Mouse (Mus musculus): ENCODE data around the gene Syt12.
"Not testable (repeated sequence)": the region's sequence is repeated elsewhere in the genome, so short reads cannot be mapped to it uniquely, and the experiment has no call there.

The Syt12 gene

DNA sequence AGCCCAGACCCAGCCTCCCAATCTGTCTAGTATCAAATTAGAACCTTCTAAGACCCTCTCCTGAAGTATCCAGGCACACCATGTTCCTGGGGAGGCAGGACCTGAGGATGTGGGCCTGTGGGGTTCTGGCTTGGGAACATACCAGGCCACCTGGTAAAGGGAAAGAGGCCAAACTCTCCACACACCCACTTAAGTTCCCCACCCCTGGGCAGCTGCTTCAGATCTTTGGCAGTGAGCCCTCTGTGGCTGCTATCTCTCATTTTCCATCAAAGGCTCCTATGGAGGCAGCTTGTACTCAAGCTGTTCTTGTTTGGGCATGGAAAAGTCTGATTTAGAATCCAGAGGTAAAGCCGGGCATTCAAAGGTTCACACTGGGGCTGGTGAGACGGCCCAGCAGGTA lies 10.6 kb upstream of the Syt12 start:
- no peak for DNase-seq (ENCODE audit: low spot score)

DNA sequence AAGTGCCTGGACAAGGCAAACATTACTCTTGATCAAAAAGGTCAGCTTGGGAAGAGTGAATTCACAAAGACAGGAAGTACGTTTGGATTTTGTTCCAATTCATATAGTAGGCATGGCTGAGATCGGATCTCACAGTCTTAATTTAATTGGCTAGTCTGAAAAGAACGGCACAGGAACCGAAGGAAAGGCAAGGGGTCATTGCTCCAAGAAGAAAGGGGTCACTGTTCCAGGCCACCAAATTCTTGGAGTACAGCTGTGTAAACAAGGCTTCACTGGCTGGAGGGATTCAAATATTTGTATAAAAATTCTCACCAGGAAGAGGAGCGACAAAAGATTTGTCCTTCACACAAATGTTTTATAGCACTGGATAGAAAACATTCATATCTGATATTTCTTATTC lies 7.8 kb upstream of the Syt12 start:
- DNase-seq (ENCODE audit: low spot score), result no peak

DNA sequence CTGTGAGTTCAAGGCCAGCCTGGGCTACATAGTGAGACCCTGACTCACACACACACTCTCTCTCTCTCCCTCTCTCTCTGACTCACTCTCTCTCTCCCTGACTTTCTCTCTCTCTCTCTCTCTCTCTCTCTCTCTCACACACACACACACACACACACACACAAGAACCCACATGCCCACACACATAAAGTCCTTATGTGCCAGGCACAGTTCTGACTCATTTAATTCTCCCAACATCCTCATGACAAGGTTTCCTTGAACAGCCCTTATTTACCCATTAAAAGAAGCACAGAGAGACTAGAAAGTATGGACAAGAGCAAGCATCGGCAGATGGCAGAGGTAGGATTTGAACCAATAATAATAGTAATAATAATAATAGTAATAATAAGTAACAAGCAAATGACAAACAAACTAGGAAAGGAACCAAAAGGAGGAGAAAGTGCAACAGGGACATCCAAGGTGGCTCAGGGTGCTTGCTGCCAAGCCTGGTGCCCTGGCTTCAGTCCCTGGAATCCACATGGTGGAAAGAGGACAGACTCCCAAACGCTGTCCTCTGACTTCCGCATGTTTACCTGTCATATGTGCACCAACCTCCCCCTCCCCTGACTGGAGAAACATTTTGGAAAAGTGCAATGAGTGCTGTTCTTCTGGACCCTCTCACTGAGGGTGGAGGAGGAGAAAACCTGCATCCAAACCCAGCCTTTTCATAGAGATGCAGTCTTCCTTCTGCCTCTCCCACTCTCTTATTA lies 5.0 kb upstream of the Syt12 start:
- no peak for DNase-seq (ENCODE audit: low spot score)

DNA sequence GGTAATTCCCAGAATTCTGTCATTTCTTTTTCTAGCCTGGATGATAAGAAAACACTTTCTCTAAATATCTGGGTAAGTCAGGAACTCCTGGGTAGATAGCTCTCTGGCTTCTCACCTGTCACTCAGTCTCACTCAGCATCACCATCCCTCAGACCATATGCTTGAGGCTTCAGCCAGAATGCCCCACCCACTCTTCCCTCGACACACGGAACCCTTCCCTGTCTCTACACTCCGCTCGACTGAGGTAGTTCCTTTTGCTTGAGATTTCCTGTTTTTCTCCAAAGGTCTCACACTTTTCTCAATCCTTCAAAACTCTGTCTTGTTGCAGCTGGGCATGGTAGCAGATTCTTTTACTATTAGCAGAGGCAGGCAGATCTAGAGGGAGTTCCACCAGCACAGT lies 4.1 kb upstream of the Syt12 start:
- DNase-seq (ENCODE audit: low spot score), result no peak

DNA sequence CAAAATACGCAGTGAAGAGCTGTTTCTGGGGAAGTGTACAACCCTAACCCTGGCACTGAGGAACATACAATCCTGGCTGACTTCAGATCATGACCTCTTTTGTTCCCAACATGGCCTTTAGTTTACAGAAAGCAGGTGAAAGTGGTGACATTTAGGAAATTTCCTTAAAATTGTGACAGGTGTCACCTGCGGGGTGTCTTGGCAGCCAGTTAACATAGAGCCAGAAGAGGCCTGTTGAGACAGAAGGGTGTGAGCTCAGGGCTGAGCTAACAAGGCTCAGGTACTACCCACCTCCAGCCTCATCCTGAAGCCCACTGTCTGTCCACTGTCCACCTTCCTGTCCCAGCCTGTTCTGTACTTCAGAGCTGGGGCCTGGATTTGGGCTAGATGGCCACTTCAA lies 2.8 kb upstream of the Syt12 start:
- DNase-seq (ENCODE audit: low spot score), result no peak

DNA sequence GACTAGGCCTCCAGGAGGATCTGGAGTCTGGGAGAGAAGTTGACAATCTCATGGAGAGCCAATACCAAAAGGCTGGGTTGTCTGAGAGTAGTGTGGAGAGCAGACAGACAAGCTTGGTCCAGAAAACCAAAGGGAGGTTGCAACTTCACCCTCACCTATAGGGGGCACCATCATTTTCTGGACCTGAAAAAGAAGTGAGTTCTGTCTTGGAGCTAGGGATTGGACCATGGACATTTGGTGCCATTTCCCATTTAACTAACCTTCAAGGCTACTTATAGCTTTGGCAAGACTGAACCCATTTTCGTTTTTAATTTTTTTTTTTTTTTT lies 906 bp upstream of the Syt12 start:
- DNase-seq (ENCODE audit: low spot score), result no peak

DNA sequence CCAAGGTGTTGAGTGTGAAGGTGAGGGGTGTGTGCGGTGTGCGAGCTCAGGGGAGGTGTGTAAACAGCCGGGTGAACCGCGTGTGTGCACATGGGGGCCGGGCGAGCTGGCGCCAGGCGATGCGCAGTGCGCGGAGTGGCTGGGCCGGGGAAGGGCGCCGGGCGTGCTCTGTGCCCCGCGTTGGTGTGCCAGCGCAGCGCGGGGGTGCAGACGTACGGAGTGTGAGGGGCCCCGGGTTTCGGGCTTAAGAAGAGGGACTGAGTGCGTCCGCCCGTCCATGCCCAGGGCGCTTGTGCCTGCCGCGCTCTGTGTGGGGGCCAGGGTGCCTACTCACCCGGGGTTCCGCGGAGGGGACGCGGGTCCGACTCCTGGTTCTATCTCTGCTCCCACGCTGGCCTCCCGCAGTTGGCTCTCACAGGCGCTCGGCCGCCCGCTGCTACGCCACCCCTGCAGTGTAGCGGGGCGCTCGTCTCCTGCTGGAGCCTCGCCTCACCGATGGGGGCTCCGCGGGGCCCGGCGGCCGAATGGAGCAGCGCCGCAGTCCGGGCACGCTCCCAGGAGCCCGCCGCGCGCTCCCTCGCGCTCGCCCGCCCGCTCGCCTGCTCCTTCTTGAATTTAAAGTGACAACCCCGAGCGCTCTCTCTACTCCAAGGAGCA lies 518 bp downstream of the Syt12 start:
- no peak for DNase-seq (ENCODE audit: low spot score)

DNA sequence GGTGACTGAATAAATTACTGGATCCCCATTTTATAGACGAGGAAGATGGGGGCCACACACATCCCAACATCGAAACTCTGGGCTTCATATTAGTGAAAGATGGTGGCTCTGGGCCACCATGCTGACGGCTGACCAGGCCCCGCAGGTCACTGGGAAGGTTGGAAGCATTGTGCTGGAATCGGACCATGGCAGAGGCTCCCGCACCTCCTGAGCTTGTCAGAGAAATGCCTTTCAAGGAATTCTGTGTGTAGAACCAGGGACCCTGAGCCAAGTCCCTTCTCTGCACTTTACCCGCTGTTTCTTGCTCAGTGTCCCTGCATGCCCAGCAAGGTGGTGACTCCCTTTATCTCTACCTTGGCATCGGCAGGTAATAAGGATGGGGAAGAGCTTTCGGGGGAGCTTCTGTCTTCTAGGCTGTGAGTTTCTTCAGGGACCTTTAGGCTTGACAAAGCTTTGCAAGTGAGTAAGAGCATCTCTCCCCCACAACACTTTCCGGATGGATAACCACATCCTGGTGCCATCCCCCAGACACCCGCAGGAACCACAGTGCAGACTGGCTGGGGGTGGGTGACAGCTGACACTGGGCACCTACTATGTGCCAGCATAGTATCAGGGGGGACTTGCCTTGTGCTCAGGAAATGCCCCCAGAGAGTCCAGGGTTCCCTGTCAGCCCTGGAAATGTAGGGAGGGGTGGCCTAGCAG lies 1.9 kb downstream of the Syt12 start:
- no peak for DNase-seq (ENCODE audit: low spot score)

DNA sequence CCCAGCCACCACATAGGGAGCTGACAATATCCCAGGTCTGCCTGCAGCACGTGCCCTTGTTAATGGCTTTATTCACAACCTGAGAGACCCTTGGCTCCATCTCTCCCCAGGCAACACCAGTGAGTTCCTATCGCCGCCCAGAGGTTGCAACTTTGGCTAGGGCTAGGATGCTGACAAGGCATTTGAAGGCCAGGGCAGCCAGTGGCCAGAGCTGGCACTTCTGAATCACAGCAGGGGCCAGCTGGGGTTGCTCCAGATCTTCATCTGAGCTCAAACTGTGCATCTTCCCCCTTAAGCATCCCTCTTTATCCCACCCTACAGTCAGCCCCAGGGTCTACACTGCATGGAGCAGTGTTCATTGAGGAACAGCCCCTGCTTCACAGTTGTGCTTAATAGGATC lies 2.5 kb downstream of the Syt12 start:
- DNase-seq (ENCODE audit: low spot score), result no peak

DNA sequence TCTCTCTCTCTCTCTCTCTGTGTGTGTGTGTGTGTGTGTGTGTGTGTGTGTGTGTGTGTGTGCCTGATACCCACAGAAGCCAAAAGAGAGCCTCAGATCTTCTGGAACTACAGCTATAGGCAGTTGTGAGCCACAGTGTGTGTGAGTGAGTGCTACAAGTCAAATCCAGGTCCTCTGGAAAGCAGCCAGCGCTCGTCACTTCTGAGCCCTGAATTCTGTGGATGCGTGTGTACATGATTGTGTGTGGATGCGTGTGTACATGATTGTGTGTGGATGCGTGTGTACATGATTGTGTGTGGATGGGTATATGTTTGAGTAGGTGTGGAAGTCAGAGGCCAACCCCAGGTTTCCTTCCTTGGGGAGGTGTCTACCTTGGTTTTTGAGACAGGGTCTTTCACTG lies 3.7 kb downstream of the Syt12 start:
- no peak for DNase-seq (ENCODE audit: low spot score)

DNA sequence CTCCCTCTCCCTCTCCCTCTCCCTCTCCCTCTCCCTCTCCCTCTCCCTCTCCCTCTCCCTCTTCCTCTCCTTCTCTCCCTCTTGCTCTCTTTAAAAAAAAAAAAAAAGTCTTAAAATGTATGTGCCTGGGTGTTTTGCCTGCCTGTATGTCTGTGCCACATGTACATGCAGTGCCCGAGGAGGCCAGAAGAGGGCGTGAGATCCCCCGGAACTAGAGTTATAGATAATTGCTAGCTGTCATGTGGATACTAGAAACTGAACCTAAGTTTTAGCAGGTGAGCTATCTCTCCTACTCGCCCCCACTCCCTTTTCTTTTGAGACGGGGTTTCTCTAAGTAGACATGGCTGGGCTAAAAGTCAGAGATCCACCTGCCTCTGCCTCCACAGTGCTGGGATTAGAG lies 8.9 kb downstream of the Syt12 start:
- no peak for DNase-seq (ENCODE audit: low spot score)

DNA sequence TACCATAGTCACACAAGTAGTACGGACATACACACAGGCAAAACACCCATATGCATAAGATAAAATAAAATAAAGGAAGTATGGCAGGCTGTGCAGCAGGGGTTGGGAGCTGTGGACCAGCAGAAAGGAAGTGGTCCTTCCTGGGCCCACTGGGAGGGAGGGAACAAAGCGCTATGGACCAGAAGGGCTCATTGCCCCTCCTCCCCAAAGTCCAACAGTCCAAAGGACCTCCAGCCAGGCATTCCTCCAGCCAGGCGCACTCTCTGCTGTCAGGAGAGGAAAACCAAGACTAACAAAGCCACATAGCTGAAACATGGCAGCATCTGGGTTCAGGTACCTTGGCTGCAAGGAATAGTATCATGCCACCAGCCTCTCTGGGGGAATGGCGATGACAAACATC lies 12.6 kb downstream of the Syt12 start:
- DNase-seq (ENCODE audit: low spot score), result no peak

DNA sequence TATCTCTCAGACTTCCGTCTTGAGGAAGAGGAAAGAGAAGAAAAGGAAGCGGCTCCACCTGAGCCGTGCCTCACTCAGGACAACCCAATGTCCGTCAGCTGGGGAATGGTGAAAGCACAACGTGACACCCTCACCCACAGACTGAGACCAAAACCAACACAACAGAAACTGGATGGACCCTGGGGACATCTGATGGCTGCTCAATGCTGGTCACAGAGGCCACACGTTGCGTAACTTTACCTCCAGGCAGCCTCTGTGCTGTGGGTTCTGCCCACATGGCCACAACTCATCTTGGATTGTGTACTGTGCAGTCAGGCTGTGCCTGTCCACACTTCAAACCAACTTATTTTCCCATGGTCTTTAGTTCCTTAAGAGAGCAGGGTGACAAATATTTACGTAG lies 15.3 kb downstream of the Syt12 start:
- DNase-seq (ENCODE audit: low spot score), result no peak

DNA sequence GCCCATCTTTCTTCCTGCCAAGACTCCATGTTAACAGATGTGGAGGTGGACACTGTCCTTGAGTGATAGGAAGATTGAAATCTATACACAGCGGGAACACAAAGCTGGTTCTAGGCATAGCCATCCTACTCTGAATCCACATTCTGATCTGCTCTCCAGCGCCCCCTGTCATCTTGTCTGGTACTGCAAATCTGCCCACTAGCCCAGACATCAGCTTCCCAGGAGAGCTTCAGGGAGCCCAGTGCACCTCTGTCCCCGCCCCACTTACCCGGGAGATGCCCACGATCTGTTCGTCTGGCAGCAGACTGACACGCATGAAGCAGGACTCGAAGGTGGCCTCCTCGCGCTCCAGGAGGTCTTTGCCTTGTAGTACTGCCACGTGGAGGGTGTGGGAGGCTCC lies 21.0 kb downstream of the Syt12 start:
- DNase-seq (ENCODE audit: low spot score), result peak; percentile 64

DNA sequence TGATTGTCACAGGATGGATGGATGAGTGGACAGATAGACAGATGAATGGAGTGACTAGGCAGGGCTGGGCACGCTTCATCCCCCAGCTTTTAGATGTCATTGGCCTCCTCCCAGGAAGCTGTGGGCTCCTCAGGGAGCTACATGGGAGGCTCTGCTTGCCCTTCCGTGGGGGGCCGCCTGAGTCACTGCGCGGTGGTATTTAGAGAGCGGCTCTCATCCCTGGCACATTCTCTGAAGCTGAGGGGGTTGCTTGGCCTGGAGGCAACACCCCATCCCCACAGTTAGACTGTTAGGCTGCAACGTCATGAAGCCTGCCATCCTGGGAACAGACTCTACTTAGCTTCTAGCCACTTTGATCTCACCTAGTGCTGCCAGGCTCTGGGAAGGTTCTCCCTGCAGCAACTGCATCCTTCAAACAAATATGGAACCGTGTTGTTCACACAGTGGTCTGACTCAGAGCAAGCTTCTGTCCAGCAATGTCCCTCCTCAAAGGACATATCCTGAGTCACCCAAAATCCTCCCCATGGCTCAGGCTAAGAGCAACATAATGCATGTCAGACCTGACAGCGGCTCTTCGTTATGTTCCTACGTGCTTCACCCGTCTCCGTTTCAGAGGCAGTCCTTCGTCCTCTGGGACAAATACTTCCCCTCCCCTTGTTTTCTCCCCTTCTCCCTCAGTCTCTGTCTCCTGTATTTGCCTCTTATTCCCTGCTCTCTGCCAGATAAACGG lies 22.0 kb downstream of the Syt12 start:
- no peak for DNase-seq (ENCODE audit: low spot score)

DNA sequence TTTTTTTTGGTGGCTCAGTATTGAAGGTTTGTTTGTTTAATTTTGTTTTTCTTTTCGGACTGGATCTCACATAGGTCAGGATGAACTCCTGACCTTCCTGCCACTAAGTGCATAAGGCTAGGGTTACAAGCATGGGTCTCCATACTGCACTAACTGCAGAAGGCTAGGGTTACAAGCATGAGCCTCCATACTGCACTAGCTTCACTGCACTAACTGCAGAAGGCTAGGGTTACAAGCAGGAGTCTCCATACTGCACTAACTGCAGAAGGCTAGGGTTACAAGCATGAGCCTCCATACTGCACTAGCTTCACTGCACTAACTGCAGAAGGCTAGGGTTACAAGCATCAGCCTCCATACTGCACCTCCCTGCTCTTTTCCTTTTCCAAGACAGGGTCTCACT lies 23.2 kb downstream of the Syt12 start:
- not testable (repeated sequence) for DNase-seq (ENCODE audit: low spot score)

DNA sequence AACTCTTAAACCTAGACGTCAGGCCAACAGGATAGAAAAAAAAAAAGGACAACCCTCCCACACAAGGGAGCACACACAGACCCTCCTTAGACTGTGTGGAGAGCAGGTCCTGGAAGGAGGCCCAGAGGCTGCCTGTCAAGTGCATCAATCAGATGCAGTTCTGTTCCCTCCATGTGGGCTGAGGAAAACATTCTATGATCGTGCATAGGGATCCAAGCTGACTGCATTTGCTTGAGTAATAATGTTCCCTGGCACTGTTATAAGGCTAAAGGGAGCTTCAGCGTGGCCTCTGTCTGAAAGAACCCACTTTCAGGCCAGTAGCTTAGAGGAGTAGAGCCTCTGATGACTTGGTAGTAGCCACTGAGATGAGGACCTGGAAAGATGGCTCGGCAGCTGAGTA lies 24.7 kb downstream of the Syt12 start:
- no peak for DNase-seq (ENCODE audit: low spot score)

DNA sequence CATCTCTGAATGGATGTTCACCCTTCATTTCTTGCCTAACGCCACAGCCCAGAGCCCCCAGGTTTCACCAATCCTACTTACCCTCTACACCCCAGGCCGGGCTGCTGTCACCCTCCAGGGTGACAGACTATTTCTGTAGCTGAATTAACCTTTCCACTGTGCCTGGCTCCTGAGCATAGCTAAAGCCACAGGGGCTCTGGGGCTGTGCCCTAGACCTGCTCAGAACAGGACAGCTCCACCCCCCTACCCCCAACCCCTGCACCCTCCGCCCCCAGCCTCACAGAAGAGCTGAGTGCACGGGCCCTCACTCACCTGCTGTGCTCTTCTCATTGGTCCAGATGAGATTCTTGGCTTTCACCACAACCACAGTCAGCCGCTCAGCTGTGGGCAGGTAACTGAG lies 25.3 kb downstream of the Syt12 start:
- no peak for DNase-seq (ENCODE audit: low spot score)

DNA sequence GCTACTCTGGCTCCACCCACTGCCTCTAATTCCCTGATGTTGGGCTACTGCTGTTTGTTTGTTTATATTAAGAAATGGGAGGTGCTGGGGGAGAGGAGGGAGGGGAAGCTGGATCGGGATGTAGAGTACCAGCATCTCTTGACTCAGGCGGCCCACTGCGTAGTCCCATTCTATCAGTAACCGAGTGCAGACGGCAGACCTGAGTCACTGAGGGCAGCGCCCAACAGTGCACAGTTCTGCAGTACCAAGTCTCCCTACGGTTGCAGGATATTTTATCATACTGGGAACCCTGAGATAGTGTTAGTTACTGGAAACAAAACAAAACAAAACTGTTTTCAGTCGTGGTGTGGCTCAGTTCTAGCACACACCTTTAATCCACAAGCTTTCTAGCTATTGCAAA lies 26.1 kb downstream of the Syt12 start:
- DNase-seq (ENCODE audit: low spot score), result no peak

DNA sequence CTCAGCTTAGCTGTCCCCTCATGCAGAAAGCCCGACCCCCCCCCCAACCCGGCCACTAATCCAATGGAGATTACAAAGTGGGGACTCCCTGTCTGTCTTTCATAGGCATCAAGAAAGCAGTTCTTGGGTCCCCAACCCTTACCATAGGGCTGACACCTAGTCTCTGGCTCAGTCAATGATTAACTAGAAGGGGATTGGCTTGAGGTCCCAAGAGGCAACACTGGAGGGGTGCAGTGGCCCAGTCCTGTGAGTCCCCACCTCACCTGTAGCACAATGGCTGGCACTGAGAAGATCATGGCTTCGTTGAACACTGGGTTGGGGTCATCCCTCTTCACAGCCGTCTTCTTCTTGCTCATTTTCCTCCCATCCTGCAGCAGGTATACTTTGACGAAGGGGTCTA lies 26.6 kb downstream of the Syt12 start:
- no peak for DNase-seq (ENCODE audit: low spot score)

DNA sequence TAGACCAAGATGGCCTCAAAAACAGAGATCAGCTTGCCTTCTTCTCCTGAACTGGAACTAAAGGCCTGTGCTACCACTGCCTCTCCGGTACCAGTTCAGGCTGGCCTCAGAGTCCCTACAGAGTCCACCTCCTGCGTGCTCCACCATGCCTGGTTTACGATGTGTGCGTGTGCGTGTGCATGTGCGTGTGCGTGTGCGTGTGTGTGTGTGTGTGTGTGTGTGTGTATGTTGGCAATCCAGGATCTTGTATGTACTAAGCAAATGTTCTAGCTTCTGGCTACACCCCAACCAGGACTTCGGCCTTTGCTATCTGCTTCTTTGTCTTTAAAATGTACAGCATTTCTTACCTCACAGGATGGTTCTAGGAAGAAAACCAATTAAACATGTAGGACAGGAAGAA lies 28.0 kb downstream of the Syt12 start:
- no peak for DNase-seq (ENCODE audit: low spot score)

DNA sequence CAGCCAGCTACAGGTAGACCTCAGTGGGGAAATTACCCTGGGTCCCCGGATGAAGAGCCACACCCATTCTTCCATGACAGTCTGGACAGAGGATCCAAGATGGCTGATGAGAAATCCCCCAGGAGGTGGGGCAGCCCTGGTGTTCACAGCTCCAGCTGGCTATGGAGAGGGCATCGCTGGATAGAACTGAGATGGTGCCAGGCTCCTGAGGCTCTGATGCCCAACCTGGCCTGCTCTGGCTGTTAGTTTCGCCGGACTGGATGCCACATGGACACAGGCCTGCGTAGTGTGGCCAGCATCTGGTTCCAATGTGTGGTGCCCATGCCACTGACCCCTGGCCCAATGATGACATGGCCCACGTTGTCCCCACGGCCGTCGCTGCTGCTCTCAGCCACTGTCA lies 29.8 kb downstream of the Syt12 start:
- DNase-seq (ENCODE audit: low spot score), result no peak
